Mouse (Mus musculus) neural tube, embryonic 14.5 days (tissue): ENCODE results near the gene Pigc. TPM values are rescaled to one million over a fixed set of nuclear protein-coding genes. Genes with fewer than 3 reads are reported as not detected.

Experiments
- ATAC-seq: fragments of 200-750 bp; cut with Nextera tagmentation; 2 replicates; pipeline ENCODE4 v1.8.0; 2017; ENCODE audit warnings: low read depth, mild to moderate bottlenecking, moderate TSS enrichment, moderate library complexity
- H3K27ac ChIP-seq: fragments of 300-500 bp; sonication (generic); 2 replicates; pipeline ENCODE4 v1.5.1; 2014; ENCODE audit warnings: low read depth, mild to moderate bottlenecking, control low read depth, low read length, moderate library complexity, mixed read lengths
- H3K27me3 ChIP-seq: fragments of 300-500 bp; sonication (generic); 2 replicates; pipeline ENCODE4 v1.6.1; 2014; ENCODE audit warnings: low read length; ENCODE audit not compliant: control insufficient read depth, insufficient read depth
- H3K36me3 ChIP-seq: fragments of 300-500 bp; sonication (generic); 2 replicates; pipeline ENCODE4 v1.6.1; 2014; ENCODE audit warnings: low read length, mixed read lengths; ENCODE audit not compliant: control insufficient read depth, insufficient read depth
- H3K4me1 ChIP-seq: fragments of 300-500 bp; sonication (generic); 2 replicates; pipeline ENCODE4 v1.6.1; 2014; ENCODE audit warnings: low read length; ENCODE audit not compliant: control insufficient read depth, insufficient read depth
- H3K4me2 ChIP-seq: fragments of 300-500 bp; sonication (generic); 2 replicates; pipeline ENCODE4 v1.6.1; 2014; ENCODE audit warnings: mild to moderate bottlenecking, low read depth, low read length, control low read depth
- H3K4me3 ChIP-seq: fragments of 300-500 bp; sonication (generic); 2 replicates; pipeline ENCODE4 v1.5.1; 2014; ENCODE audit warnings: low read depth, low read length, control low read depth, mixed read lengths
- H3K9ac ChIP-seq: fragments of 300-500 bp; sonication (generic); replicated peaks from 2 replicates; pipeline ENCODE4 v1.6.1; 2014; ENCODE audit warnings: low read depth, mild to moderate bottlenecking, control low read depth, low read length, mixed read lengths
- H3K9me3 ChIP-seq: fragments of 300-500 bp; sonication (generic); 2 replicates; pipeline ENCODE4 v1.6.1; 2016; ENCODE audit warnings: low read length; ENCODE audit not compliant: control insufficient read depth
- WGBS: fragments of 180-500 bp; shearing (Covaris S2); extraction: QIAGEN DNeasy Blood & Tissue Kit; methylation state at CpG from one replicate; pipeline ENCODE4 v1.1.7; 2014; 5-methylcytosine and 5-hydroxymethylcytosine counted together
- polyA plus RNA-seq: library from polyadenylated mRNA; unstranded; fragments of >200 nt; fragmentation: Nextera tagmentation; extraction: Ambion mirVana; gene quantifications from 2 replicates; pipeline ENCODE4 v1.2.1, GENCODE M21; 2014

Pigc gene
- polyA plus RNA-seq, 1 experiment from 2014 or later, result 32.8 TPM

DNA sequence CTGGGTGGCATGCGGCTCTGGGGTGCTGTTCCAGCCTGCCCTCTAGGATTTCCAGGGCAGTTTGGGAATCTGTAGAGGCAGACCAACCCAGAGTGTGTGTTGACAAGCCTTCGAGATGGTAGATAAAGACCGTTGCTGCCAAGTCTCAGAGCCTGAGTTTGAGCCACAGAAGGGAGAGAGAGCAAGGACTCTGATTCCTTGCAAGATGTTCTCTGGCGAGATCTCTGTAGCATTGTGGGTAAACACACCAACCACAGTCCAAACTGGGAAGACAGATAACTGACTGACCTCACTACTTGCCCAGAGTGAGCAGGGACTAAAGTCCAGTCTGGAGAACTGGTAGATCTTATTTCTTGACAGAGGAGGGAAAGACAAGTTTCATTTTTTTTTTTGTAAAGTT, 44.6 kb downstream of the Pigc start:
- 94% methylated on average over 4 of the region's 4 CpGs for WGBS
- H3K9me3 ChIP-seq, result no peaks in the 10 kb centered on the region
- ATAC-seq, result no peak
- no peaks in the 10 kb centered on the region for H3K4me1 ChIP-seq
- no peak overlapping the region for H3K4me3 ChIP-seq
- no peak overlapping the region for H3K27ac ChIP-seq
- no peak overlapping the region for H3K4me2 ChIP-seq
- no peak overlapping the region for H3K9ac ChIP-seq
- 0 out of 2 replicates have a peak, but pooled peaks cover 6% of the 10 kb centered on the region for H3K36me3 ChIP-seq
- no peaks in the 10 kb centered on the region for H3K27me3 ChIP-seq

DNA sequence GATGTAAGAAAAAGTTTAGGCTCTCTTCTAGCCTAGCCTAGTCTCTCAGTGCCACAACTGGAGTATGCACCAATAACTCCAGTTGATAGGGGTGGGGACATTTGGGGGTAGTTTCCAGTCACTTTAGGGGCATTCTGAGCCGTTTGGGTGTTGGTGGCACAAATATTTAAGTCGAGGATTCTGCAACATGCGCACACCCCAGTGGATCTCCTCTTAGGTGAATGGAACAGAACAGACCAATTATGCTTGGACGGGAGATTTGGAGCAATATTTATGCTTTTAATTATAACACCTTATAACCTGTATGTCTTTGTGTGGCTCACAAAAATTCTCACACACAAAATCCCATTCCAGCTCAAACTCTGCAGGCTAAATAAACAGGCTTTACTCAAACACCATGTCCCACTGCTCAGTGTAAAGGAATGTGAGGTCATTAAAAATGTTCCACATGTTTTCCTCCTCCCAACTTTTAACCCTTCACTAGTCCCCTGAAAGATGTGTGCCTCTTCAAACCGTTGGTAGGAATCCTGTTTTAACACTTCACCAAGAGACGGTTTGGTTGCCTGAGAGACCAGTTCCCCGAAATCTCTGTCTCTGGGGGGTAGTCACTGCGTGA, 46.4 kb downstream of the Pigc start:
- ATAC-seq, result no peak
- no peak overlapping the region for H3K9ac ChIP-seq
- no peaks in the 10 kb centered on the region for H3K4me1 ChIP-seq
- H3K9me3 ChIP-seq, result no peaks in the 10 kb centered on the region
- no peak overlapping the region for H3K27ac ChIP-seq
- 63% methylated on average over 8 of the region's 8 CpGs for WGBS
- 0 out of 2 replicates have a peak, but pooled peaks cover 6% of the 10 kb centered on the region for H3K36me3 ChIP-seq
- H3K27me3 ChIP-seq, result no peaks in the 10 kb centered on the region
- H3K4me2 ChIP-seq, result no peak overlapping the region
- no peak overlapping the region for H3K4me3 ChIP-seq

- WGBS, result 32% methylated on average over 7 of the region's 7 CpGs
- Histone ChIP-seq H3K9me3 (no peaks in the 10 kb centered on the region), H3K36me3 (no peaks in the 10 kb centered on the region)
Measured at GRCm38 (mm10) chr1:162016982-162017381, 48.0 kb downstream of the Pigc start.

DNA sequence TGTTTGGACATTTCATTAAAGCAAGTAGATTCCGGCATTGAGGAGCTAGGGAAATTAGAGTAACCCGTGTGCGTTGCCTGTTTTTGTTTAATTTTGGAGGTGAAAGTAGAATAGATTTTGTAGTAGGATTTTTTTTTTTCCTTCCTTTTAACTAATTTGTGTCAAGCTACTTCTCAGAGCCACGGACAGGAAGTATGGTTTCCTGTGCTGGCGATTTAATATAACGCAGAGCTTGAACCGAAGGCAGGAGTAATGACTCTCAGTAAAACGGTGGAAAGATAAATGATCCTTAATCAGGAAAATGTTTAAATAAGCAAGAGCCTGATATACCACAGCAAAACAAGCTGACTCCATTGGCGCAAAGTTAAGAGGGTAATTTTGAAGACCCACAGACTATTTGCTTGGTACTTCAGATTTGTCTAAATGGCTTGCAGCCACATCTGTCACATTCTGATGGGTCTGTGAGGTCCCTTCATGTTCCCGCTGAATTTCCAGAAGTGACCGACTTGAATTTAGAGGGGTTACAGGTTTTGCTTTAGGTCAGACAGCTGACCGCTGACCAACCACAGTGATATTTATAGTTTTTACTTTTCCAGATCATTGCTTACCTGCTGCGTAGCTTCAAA, 49.1 kb downstream of the Pigc start:
- Histone ChIP-seq H3K27me3 (no peaks in the 10 kb centered on the region), H3K4me2 (no peak overlapping the region), H3K27ac (no peak overlapping the region), H3K4me3 (no peak overlapping the region), H3K4me1 (no peaks in the 10 kb centered on the region), H3K9ac (no peak overlapping the region), H3K36me3 (no peaks in the 10 kb centered on the region), H3K9me3 (no peaks in the 10 kb centered on the region)
- 80% methylated on average over 13 of the region's 13 CpGs for WGBS
- no peak for ATAC-seq

More at GRCm38 (mm10) chr1:162016982-162017381, 48.0 kb downstream of the Pigc start:
- Histone ChIP-seq H3K4me3 (no peak overlapping the region), H3K27me3 (no peaks in the 10 kb centered on the region), H3K4me1 (no peaks in the 10 kb centered on the region), H3K27ac (no peak overlapping the region), H3K9ac (no peak overlapping the region), H3K4me2 (no peak overlapping the region)
- ATAC-seq, result no peak

GRCm38 (mm10) chr1:162018601-162018977, 49.6 kb downstream of the Pigc start:
- Histone ChIP-seq H3K9me3 (no peaks in the 10 kb centered on the region), H3K36me3 (no peaks in the 10 kb centered on the region), H3K4me2 (no peak overlapping the region), H3K9ac (no peak overlapping the region), H3K27ac (no peak overlapping the region), H3K4me3 (no peak overlapping the region), H3K27me3 (no peaks in the 10 kb centered on the region), H3K4me1 (no peaks in the 10 kb centered on the region)
- WGBS, result 88% methylated on average over 6 of the region's 6 CpGs
- no peak for ATAC-seq

- H3K4me2 ChIP-seq, result no peak overlapping the region
- H3K36me3 ChIP-seq, result no peaks in the 10 kb centered on the region
- 52% methylated on average over 7 of the region's 7 CpGs for WGBS
- H3K27ac ChIP-seq, result no peak overlapping the region
- ATAC-seq, result no peak
- H3K9me3 ChIP-seq, result no peaks in the 10 kb centered on the region
- no peak overlapping the region for H3K9ac ChIP-seq
- H3K27me3 ChIP-seq, result no peaks in the 10 kb centered on the region
- no peak overlapping the region for H3K4me3 ChIP-seq
- no peaks in the 10 kb centered on the region for H3K4me1 ChIP-seq
Measured at GRCm38 (mm10) chr1:162020303-162020731, 51.3 kb downstream of the Pigc start.

DNA sequence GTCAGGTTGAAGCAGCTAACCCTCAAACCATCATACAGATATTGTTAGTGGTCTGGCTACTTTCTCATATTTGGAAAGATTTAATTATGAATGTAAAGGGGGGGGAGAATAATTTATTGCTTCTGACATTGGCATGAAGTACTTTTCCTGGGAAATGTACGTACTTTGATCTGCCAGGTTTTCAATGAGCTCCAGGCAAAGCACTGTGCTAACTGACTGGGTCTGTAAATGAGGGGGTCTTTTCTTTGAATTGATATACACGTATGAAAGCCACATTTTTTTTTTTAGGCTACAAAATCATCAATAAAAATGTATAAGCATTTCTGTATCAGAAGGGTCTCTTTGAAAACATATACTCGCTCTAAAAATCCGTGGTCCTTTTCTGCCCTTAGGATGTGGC, 51.8 kb downstream of the Pigc start:
- WGBS, result 58% methylated on average over 4 of the region's 4 CpGs
- Histone ChIP-seq H3K4me1 (no peaks in the 10 kb centered on the region), H3K36me3 (no peaks in the 10 kb centered on the region), H3K27ac (no peak overlapping the region), H3K4me3 (no peak overlapping the region), H3K27me3 (no peaks in the 10 kb centered on the region), H3K9ac (no peak overlapping the region), H3K4me2 (no peak overlapping the region), H3K9me3 (no peaks in the 10 kb centered on the region)
- no peak for ATAC-seq

Other genes with a start within 250 kb of the Pigc start
- gene Fasl, start 180.7 kb upstream of the Pigc start, polyA plus RNA-seq, result 0.27 and 0.40 TPM in 2 replicates
- gene Suco, start 92.5 kb upstream of the Pigc start, polyA plus RNA-seq, result 31.3 and 33.9 TPM in 2 replicates
- gene 4930558K02Rik, start 10.4 kb downstream of the Pigc start, polyA plus RNA-seq, result 0.20 TPM in 1 of 2 replicates, not detected in the other